Mouse (Mus musculus): ENCODE data around the gene Tmem255a. TPM values are rescaled to one million over a fixed set of nuclear protein-coding genes. Genes with fewer than 3 reads are reported as not detected.
A peak's percentile ranks its signal among the peaks of the same experiment; 100 is the strongest.

Tmem255a gene
- total RNA-seq (2017): not detected in 2 replicates

DNA sequence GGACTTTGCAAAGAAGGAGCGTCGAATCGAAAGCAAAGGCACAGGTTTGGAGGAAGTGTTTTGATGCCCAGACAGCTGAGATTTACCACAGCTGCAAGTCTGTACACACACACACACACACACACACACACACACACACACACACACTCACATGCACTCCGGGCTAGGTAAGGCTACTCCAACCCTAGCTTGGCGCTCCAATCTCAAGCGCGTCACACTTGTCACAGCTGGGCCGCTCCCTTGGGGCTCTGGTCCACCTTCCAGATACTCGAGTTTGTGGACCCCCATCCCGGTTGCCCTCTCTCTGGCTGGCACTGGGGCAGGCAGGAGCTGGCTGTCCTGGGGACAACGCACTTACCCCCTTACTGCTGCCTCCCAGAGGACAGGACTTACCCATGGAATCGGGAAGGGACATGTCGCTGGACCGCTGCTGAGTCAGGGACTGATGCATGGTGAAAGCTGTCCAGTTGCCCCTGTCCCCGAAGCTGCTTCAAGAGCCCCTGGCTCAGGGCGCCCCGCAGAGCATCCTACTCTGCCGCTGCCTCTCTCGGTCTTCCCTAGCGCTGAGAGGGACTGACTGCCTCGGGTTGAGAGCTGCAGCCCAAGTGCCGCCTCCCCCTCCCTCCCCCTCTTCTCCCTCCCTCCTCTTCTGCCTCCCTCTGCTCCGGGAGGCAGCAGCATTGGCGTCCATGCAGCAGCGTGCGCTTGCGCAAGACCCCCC lies at the start of gene Tmem255a:
Tmem255a (minus strand) TSS at position 589 of the 721 bp plus-strand sequence.
- ATAC-seq (replicated peaks in 1 of 2; ENCODE audit: insufficient read depth in 1 of 2, low FRiP score in 2 of 2, low TSS enrichment in 1 of 2, low read depth in 1 of 2, poor library complexity in 2 of 2, severe bottlenecking in 2 of 2): 0 out of 4 replicates have a peak, but pooled peaks have one; percentile 30 to 55

DNA sequence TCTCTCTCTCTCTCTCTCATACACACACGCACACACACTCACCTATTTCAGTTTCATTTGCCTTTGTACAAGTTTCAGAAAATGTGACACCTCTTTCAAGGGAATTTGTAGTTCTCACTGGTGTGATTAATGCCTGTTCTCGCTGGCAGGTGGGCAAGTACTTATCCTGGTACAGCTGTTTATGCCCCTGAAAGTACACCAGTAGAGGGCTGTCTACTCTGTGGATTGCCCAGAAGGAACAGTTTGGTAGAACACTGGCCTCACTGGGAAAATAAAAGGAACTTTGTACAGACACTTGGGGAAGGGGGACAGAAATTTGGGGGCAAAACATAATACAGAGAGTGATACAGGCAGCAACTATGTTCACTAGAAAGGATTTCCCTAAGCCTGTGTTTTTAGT lies 7.4 kb upstream of the Tmem255a start:
- ATAC-seq (replicated peaks in 1 of 2; ENCODE audit: insufficient read depth in 1 of 2, low FRiP score in 2 of 2, low TSS enrichment in 1 of 2, low read depth in 1 of 2, poor library complexity in 2 of 2, severe bottlenecking in 2 of 2): no peak

DNA sequence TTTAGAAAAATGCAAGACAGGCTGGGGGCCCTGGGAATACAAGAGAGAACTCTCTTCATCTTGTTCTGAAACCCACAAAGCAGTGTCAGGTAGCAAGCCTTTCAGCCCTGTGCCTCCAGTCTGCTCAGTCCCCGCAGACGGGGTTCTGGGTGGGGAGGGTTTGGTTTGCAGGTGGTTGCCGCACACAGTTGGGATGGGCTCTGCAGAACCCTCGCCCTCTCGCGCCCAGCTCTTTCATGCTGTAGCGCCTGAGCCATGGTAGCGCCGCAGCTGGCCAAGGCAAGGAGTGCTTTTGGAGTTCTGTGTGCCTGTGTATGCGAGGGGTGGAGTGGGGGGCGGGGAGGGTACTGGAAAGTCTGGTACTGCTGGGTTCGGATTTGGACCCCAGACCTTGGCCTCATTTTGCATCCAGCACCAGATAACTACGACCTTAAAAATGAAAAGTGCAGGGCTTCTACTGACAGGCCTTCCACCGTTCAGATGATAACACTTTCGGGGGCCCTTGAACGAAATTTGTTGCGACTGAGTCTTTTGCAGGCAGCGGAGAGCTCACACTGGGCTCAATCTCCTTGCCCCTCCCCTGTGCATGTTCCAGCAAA lies 1.8 kb downstream of the Tmem255a start:
- peak; percentile 60 to 66; a peak in 3 of 4 replicates for ATAC-seq (replicated peaks in 1 of 2; ENCODE audit: insufficient read depth in 1 of 2, low FRiP score in 2 of 2, low TSS enrichment in 1 of 2, low read depth in 1 of 2, poor library complexity in 2 of 2, severe bottlenecking in 2 of 2)

DNA sequence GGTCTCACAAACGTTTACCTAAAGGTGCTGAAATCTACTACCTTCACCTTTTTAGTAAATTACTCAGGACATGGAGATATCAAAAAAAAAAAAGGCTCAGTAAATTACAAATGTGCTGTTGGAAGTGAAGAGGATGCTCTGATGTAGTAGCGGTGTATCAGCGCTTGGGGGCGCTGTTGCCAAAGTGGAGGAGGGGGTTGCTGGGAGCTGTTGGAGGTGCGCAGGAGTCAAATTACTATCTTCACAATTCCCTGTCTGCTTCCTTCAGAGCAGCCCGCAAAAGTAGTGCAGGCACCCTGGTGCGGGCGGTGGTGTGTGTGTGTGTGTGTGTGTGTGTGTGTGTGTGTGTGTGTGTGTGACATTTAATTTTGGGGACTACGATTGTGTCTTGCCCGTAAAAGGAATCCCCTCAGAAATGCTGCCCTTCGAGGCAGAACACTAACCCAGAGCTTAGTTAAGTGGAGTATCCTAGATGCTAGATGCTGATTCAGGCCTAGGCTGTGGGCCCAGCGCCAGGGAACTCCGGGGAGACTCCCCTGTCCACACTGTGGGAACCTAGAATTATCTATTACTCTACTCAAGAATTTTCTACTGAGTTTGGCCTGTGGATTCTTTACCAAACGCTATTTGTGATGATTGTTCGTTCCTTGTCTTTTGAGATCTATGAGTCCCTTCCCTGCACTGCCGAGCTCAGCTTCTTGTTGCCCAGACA lies 2.4 kb downstream of the Tmem255a start:
- peak in 1 of 2 experiments; percentile 34; a peak in 1 of 4 replicates for ATAC-seq (replicated peaks in 1 of 2; ENCODE audit: insufficient read depth in 1 of 2, low FRiP score in 2 of 2, low TSS enrichment in 1 of 2, low read depth in 1 of 2, poor library complexity in 2 of 2, severe bottlenecking in 2 of 2)

DNA sequence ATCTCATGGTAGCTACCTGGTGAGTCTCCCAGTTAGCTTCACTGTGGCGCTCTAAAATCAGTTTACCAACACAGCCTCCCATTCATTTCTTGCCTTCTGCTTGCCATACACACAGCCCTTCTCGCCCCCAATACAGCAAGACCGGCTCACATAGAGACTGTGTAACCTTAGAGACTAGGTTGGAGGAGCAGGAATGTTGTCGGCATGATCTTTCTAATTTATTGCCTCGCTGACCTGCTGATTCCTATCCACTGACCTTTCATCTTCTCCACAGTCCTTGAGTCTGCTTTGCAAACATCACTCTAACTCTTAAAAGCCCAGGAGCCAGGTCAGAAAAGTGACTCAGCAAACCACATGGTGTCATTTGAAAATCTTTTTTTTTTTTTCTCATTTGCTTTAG lies 4.6 kb downstream of the Tmem255a start:
- ATAC-seq (replicated peaks in 1 of 2; ENCODE audit: insufficient read depth in 1 of 2, low FRiP score in 2 of 2, low TSS enrichment in 1 of 2, low read depth in 1 of 2, poor library complexity in 2 of 2, severe bottlenecking in 2 of 2): no peak

DNA sequence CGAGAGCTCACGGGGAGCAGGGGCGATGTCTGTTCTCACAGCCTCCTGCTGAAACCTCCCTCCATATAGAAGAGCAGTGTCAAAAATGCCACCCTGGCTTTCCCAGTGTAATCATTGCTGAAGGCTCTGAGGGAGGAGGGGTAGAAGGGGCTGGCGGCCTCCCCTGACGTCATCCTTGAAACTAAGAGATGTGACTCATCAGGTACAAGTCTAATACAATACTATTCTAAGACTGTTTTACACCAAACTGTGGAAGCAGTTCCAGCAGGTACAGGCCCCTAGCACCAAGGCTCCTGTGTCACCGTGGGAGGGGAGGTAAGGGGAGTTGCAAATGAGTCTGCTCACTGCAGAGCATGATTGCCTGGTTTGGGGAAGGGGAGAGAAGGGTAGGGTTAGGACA lies 5.1 kb downstream of the Tmem255a start:
- no peak for ATAC-seq (replicated peaks in 1 of 2; ENCODE audit: insufficient read depth in 1 of 2, low FRiP score in 2 of 2, low TSS enrichment in 1 of 2, low read depth in 1 of 2, poor library complexity in 2 of 2, severe bottlenecking in 2 of 2)

DNA sequence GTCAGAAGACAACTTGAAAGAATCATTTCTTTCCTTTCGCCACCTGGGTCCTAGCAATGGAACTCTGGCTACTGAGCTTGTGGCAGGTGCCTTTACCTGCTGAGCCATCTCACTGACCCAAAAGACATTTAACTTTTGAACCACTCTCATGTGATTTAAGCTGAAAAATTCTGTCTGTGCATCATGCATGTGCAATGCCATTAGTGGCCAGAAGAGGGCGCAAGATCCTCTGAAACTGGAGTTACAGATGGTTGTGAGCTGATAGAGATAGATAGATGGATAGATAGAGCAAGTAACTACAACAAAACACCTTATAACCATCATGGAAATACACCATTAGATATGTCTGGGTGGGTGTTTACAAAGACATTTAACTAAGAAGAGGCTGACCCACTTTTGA lies 14.5 kb downstream of the Tmem255a start:
- no peak for ATAC-seq (replicated peaks in 1 of 2; ENCODE audit: insufficient read depth in 1 of 2, low FRiP score in 2 of 2, low TSS enrichment in 1 of 2, low read depth in 1 of 2, poor library complexity in 2 of 2, severe bottlenecking in 2 of 2)

DNA sequence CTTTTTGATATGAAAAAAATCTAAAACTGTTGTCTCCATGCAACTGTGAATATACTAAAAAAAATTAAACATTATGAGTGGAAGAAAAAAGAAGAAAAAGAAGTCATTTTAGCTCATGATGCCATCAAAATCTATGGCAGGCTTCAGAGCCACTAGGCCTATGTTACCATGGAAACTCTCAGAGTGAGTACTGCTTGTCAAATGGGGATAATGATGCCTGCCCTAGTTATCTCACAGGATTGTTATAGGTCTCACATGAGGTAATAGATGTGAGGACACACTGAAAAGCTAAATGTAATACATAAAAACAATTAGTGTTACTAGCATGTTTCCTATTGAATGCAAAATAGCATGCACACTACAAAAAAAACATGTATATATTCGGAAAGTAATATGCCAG lies 22.4 kb downstream of the Tmem255a start:
- ATAC-seq (replicated peaks in 1 of 2; ENCODE audit: insufficient read depth in 1 of 2, low FRiP score in 2 of 2, low TSS enrichment in 1 of 2, low read depth in 1 of 2, poor library complexity in 2 of 2, severe bottlenecking in 2 of 2): no peak

DNA sequence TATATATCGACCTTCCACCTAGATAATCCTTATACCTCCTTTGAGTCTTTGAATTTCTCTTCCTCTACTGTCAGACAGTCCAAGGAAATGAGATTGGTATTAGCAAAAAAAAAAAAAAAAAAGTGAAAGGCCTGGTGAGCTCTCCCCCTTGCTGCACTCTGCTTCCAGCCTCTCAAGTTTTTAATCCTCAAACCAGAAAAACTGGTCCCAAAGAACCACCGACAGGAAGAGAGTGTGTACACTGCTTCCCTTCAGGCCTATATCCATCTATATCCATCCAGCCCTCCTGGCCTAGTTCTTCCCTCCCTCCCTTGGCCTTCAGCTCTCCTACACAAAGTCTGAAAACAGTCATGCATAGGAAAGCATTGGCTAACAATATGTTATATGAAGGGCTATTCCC lies 29.5 kb downstream of the Tmem255a start:
- no peak for ATAC-seq (replicated peaks in 1 of 2; ENCODE audit: insufficient read depth in 1 of 2, low FRiP score in 2 of 2, low TSS enrichment in 1 of 2, low read depth in 1 of 2, poor library complexity in 2 of 2, severe bottlenecking in 2 of 2)

DNA sequence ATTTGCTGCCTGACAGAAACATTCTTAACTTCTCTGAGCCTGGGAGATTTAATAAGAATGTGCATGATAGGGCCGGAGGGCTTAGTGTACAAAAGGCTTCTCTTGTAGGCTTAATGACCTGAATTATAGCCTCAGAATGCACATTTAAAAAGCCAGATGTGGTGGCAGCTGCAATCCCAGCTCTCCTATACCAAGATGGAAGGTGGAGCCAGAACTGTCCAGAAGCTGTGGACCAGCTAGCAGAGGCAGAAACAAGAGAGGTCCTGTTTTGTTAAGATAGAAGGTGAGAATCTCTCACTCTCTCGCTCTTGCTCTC lies 34.6 kb downstream of the Tmem255a start:
- no peak for ATAC-seq (replicated peaks in 1 of 2; ENCODE audit: insufficient read depth in 1 of 2, low FRiP score in 2 of 2, low TSS enrichment in 1 of 2, low read depth in 1 of 2, poor library complexity in 2 of 2, severe bottlenecking in 2 of 2)

DNA sequence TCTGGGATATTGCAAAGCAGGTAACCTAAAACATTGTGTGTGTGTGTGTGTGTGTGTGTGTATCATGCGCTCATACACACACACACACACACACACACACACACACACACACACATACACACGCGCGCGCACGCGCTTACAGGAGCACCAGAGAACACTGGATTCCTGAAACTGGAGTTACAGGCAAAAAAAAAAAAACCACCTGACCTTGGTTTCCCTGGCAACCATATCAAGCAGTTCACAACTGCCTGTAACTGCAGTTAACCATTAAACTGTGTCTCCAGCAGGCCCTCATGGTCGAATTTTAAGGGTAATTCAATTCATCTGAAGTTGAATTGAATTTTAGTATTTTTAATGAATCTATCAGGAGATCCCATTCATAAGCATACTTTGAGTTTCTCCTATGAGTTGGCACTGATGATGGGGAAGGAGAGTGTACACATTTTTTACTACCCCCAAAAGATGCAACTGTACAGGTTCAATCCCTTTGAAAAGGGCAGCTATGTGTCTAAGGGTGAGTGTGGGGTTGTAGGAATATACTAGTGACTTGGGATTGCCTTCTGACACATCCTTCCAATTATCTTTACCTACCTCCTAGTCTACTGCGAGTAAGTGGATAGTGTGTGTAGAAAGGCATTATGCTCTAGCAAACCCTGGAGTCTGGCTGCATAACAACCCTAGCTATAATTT lies 35.1 kb downstream of the Tmem255a start:
- ATAC-seq (replicated peaks in 1 of 2; ENCODE audit: insufficient read depth in 1 of 2, low FRiP score in 2 of 2, low TSS enrichment in 1 of 2, low read depth in 1 of 2, poor library complexity in 2 of 2, severe bottlenecking in 2 of 2): no peak

DNA sequence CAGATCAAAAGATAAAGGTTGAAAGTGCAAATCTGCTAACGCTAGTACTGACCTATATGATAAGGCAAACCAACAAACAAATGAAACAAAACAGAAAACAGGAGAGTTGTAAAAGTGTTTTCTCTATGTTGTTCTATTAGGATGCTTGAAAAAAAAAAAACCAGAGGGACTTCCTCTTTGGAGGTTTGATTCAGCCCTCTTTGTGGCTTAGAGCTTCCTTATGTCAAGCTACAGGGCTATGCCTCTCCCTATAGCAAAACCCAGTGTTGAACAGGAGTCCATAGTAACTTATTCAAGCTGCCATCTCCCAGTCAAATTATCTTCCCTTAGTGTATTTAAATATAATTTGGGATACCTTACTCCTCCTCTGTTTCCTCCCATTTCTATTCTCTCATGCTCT lies 44.8 kb downstream of the Tmem255a start:
- peak; percentile 68 to 81; a peak in 3 of 4 replicates for ATAC-seq (replicated peaks in 1 of 2; ENCODE audit: insufficient read depth in 1 of 2, low FRiP score in 2 of 2, low TSS enrichment in 1 of 2, low read depth in 1 of 2, poor library complexity in 2 of 2, severe bottlenecking in 2 of 2)

DNA sequence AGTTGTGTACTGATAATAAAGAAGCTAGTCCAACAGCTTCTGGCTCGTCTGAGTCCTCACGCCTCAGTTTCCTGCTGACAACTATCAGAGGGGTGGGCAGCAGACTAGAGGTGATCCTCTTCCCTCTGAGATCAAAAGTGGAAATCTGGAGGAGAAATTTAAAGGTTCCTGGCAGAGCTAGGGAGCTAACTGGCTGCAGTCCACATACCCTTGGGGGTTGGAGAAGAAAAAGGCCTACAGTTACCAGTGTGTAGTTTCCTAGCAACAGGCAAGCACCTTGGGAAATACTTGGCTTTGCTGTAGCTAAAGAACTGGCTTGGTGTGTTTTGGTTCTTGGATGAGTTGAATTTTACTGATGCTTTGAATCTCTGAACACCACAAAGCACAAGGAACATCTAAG lies 50.4 kb downstream of the Tmem255a start:
- no peak for ATAC-seq (replicated peaks in 1 of 2; ENCODE audit: insufficient read depth in 1 of 2, low FRiP score in 2 of 2, low TSS enrichment in 1 of 2, low read depth in 1 of 2, poor library complexity in 2 of 2, severe bottlenecking in 2 of 2)

DNA sequence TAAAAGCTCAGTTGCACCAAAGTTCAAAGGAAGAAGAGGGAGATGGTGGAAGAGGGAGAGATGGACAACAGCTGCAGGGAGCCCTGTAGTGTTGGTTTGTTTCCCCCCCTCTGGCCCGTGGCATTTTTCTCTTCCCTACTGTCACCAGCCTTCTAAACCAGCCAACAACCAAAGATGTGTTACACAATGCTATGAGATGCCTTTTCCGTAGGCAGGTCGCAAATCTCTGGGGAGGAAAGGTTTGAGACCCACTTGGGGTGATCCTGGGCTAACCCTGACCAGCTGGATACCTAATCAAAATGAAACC lies 61.8 kb downstream of the Tmem255a start:
- no peak for ATAC-seq (replicated peaks in 1 of 2; ENCODE audit: insufficient read depth in 1 of 2, low FRiP score in 2 of 2, low TSS enrichment in 1 of 2, low read depth in 1 of 2, poor library complexity in 2 of 2, severe bottlenecking in 2 of 2)

DNA sequence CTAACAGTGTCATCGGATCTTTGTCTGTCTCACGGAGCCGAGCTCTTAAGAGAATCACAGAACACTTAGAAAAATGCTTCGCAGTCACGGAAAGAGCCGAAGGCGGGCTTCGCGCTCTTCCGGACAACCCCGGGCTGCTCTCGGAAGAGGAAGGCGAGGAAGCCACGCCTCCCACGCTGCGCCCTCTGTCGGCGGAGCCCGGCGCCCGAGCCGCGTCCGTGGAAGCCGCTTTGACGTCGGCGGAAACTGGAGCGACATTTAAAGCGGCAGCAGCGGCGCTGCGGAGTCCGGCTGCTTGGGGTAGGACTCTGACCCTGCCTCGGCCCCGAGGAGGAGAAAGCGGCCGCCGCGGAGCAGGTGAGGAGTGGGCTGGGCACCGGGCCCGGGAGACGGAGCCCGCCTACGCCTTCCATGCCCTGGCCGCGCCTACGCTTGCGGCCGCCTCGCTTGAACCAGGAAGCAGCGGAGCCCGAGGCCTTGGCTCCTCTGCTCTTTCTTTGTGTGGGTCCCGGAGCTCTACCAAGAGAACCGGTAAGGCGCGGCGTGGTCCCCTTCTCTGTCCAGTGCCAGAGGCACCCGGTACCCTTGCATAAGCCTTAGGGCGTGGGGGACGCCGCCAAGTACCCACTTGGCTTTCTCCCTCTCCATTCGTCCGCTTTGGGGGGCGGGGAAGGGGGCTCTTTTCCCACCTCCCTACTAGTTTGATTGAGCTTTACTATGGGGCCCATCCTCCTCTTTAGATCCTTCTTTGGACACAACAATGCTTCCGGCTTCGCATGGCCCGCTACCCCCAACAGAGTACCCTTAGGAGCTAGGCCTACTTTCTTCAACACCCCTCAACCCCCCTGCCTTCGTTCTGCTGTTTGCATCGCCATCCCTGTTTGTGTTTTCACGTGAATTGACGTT lies 62.4 kb downstream of the Tmem255a start, which contains the start of gene Zbtb33:
Zbtb33 (plus strand) TSS at position 242 of the 906 bp plus-strand sequence.
- ATAC-seq (replicated peaks in 1 of 2; ENCODE audit: insufficient read depth in 1 of 2, low FRiP score in 2 of 2, low TSS enrichment in 1 of 2, low read depth in 1 of 2, poor library complexity in 2 of 2, severe bottlenecking in 2 of 2): peak; percentile 90 to 98

DNA sequence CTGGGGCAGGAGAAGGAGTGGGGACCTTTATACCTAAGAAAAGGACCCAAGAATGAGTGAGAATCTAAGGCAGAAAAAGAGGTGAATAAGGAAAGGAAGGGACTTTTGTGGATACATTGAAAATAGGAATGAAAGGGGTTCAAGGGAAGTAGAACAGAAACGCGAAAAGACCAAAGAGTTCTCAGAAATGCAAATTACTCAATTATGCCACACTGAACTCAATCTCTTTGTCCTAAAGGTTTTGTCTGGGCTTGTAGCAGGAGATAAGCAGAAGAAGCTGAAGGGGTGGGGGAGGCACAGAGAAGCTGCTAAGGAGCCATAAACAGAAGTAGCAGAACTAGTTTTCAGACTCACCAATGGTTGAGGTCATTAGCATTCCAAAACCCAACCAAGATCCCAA lies 66.7 kb downstream of the Tmem255a start:
- no peak for ATAC-seq (replicated peaks in 1 of 2; ENCODE audit: insufficient read depth in 1 of 2, low FRiP score in 2 of 2, low TSS enrichment in 1 of 2, low read depth in 1 of 2, poor library complexity in 2 of 2, severe bottlenecking in 2 of 2)

DNA sequence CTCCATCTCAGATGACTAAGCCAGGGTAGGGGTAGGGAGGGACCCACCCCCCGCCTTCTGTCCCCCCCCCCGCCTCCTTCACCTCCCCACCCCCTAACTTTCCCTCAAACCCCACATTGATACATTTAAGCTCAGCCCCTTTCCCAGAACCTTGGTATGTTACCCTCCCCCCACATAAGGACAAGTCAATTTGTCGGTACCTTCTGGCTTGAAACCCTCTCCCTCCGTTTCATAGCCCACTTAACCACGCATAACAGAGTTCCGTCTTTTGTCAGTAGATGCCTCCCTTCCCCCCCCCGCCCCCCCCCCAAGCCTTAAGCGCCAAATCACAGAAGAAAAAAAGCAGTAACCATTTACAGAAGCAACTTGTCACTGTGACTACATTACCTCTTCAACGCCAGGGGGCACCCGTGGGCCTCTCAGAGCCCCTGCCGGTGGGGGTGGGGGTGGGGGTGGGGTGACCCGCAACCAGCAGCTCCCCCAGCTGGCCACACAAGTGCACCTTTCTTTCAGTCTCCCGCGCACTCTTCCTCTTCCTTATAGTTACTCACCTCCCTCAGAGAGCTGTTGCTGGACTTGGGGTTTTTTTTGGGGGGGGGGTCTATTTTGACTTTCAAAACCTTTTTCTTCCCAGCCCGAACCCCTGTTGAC lies 70.5 kb downstream of the Tmem255a start:
- ATAC-seq (replicated peaks in 1 of 2; ENCODE audit: insufficient read depth in 1 of 2, low FRiP score in 2 of 2, low TSS enrichment in 1 of 2, low read depth in 1 of 2, poor library complexity in 2 of 2, severe bottlenecking in 2 of 2): peak; percentile 78 to 87
